In the genomic region with DNA sequence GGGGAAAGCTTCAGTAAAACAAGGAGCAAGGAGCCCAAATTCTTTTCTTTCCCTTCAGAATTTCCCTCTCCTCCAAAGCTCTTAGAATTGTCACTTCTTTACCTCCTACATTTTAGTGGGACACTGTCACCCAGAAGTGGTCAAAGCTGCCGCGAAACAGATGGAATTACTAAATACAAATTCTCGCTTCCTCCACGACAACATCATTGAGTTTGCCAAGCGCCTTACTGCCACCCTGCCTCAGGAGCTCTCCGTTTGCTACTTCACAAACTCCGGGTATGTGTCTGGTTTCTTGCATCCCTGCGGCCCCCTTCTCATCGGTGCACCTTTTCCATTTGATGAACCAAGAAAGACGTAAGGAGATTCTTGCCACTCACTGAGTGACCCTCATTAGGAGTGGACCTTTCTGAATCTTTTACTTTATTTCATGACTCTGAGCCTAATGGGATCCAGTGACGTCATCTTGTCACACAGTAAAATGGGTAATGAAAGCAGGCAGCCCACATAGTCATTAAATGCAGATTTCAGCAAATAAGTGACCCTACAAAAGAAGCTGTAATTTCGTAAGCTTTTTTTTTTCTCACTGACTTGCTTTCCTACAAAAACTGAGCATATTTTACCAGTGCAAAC, we compare ENCODE assay signal across 28 mouse cellular contexts. TPM values are rescaled to one million over a fixed set of nuclear protein-coding genes. Genes with fewer than 3 reads are reported as not detected.
DNase-seq lines count a peak whose midpoint lies in the region; ATAC-seq and TF ChIP-seq lines count a peak whose summit lies in the region.
"Had no signal": no experiment of that assay in that cellular context is flagged by ENCODE, and none has a peak within 500 bp of the region (broad histone marks: within the 10 kb centered on the region; RNA-seq: fewer than 3 reads in every experiment).

No protein-coding gene starts in this region.

- H3K4me3 ChIP-seq in forebrain, embryonic 14.5 days (ENCODE audit: low read depth, low read length), result no peak overlapping the region
- no peak overlapping the region for H3K4me3 ChIP-seq in forebrain, embryonic 10.5 days
- no peak overlapping the region for H3K4me3 ChIP-seq in forebrain, postnatal 0 days (ENCODE audit: low read depth, low read length)
- no peak overlapping the region for H3K4me3 ChIP-seq in cerebellum, adult 2 months (replicated peaks; ENCODE audit: insufficient read depth, low read depth, low read length)
- H3K4me3 ChIP-seq: layer of hippocampus, adult 2 months; limb, embryonic 15.5 days; liver, embryonic 15.5 days had no signal

- no peaks in the 10 kb centered on the region for H3K9me3 ChIP-seq in forebrain, embryonic 14.5 days (replicated peaks; ENCODE audit: control insufficient read depth, low read length)
- H3K9me3 ChIP-seq in forebrain, embryonic 10.5 days, result no peaks in the 10 kb centered on the region
- H3K9me3 ChIP-seq in forebrain, postnatal 0 days (ENCODE audit: low read length), result no peaks in the 10 kb centered on the region
- H3K9me3 ChIP-seq: limb, embryonic 15.5 days; liver, embryonic 15.5 days had no signal

- WGBS in forebrain, embryonic 14.5 days, result 62% methylated on average over 12 of the region's 12 CpGs
- 74% methylated on average over 12 of the region's 12 CpGs for WGBS in forebrain, embryonic 10.5 days
- WGBS in forebrain, postnatal 0 days, result 49% methylated on average over 12 of the region's 12 CpGs
- WGBS in cerebellum, adult 2 months, result 79% methylated on average over 12 of the region's 12 CpGs

- no peak overlapping the region for H3K9ac ChIP-seq in forebrain, embryonic 14.5 days (ENCODE audit: low read length)
- H3K9ac ChIP-seq in forebrain, postnatal 0 days, result no peak overlapping the region
- H3K9ac ChIP-seq: limb, embryonic 15.5 days; liver, embryonic 15.5 days had no signal

- no peaks in the 10 kb centered on the region for H3K4me1 ChIP-seq in forebrain, embryonic 14.5 days (ENCODE audit: control insufficient read depth, insufficient read depth, low read length)
- H3K4me1 ChIP-seq in forebrain, embryonic 10.5 days, result peaks cover 15% of the 10 kb centered on the region
- no peaks in the 10 kb centered on the region for H3K4me1 ChIP-seq in forebrain, postnatal 0 days (ENCODE audit: insufficient read depth)
- no peaks in the 10 kb centered on the region for H3K4me1 ChIP-seq in cerebellum, adult 2 months (ENCODE audit: control insufficient read depth, insufficient read depth, low read length)
- H3K4me1 ChIP-seq: liver, embryonic 15.5 days had no signal

- TF ChIP-seq CTCF in forebrain, postnatal 0 days (IDR thresholded peaks at IDR 0.05; ENCODE audit: low read depth), result no peak
- TF ChIP-seq CTCF in cerebellum, adult 2 months (IDR thresholded peaks at IDR 0.05; ENCODE audit: borderline replicate concordance, insufficient read depth, low read depth, low read length), result no peak

- no peak; the same call in 1 of the 2 replicates for ATAC-seq in forebrain, embryonic 14.5 days
- ATAC-seq in forebrain, postnatal 0 days, result no peak
- ATAC-seq: CD4-positive, CD25-positive, alpha-beta regulatory T cell, adult 4 months had no signal

- DNase-seq in forebrain, embryonic 14.5 days (ENCODE audit: low spot score), result peak; percentile 35
- DNase-seq in forebrain, embryonic 10.5 days (ENCODE audit: extremely low spot score, low spot score), result no peak
- DNase-seq in right cerebral cortex, adult 18-20 months, result peak; percentile 30
- DNase-seq in right cerebral cortex, postnatal 14 days, result no peak
- peak; percentile 4 for DNase-seq in forebrain, postnatal 0 days
- DNase-seq in retina, embryonic 14.5 days (ENCODE audit: low spot score), result peak; percentile 51
- DNase-seq in cerebellum, adult 2 months, result no peak
- DNase-seq in thymus, postnatal 0 days (ENCODE audit: low spot score), result no peak
- DNase-seq: cerebellum, postnatal 14 days; embryo, embryonic 11 days; gastrocnemius, postnatal 14 days; kidney, adult 18-20 months; kidney, postnatal 14 days; layer of hippocampus, postnatal 36 days; thymus, postnatal 14 days had no signal

- H3K27ac ChIP-seq in forebrain, embryonic 14.5 days (ENCODE audit: low read depth, low read length), result no peak overlapping the region
- no peak overlapping the region for H3K27ac ChIP-seq in forebrain, embryonic 10.5 days
- H3K27ac ChIP-seq in forebrain, postnatal 0 days (ENCODE audit: low read depth, low read length), result no peak overlapping the region
- no peak overlapping the region for H3K27ac ChIP-seq in cerebellum, adult 2 months (ENCODE audit: insufficient read depth, low read length)
- H3K27ac ChIP-seq: layer of hippocampus, adult 2 months; limb, embryonic 15.5 days; liver, embryonic 15.5 days; macrophage had no signal

- H3K36me3 ChIP-seq in forebrain, embryonic 14.5 days (ENCODE audit: control insufficient read depth, insufficient read depth, low read length), result no peaks in the 10 kb centered on the region
- H3K36me3 ChIP-seq in forebrain, embryonic 10.5 days (replicated peaks), result no peaks in the 10 kb centered on the region
- no peaks in the 10 kb centered on the region for H3K36me3 ChIP-seq in forebrain, postnatal 0 days (ENCODE audit: insufficient read depth)
- H3K36me3 ChIP-seq: limb, embryonic 15.5 days; liver, embryonic 15.5 days had no signal

- no peak for TF ChIP-seq POLR2A in cerebellum, adult 2 months (IDR thresholded peaks at IDR 0.05; ENCODE audit: borderline replicate concordance, insufficient read depth, low read length)

- H3K27me3 ChIP-seq in forebrain, embryonic 14.5 days (replicated peaks; ENCODE audit: control insufficient read depth, insufficient read depth, low read length), result no peaks in the 10 kb centered on the region
- peaks cover 16% of the 10 kb centered on the region; the same call in 1 of the 2 replicates for H3K27me3 ChIP-seq in forebrain, embryonic 10.5 days (ENCODE audit: poor library complexity, severe bottlenecking)
- H3K27me3 ChIP-seq in forebrain, postnatal 0 days (ENCODE audit: insufficient read depth, low read length), result no peaks in the 10 kb centered on the region
- no peaks in the 10 kb centered on the region for H3K27me3 ChIP-seq in cerebellum, adult 2 months (ENCODE audit: control insufficient read depth, insufficient read depth, low read length)
- H3K27me3 ChIP-seq: limb, embryonic 15.5 days; liver, embryonic 15.5 days had no signal

- H3K4me2 ChIP-seq in forebrain, embryonic 14.5 days (ENCODE audit: low read length), result no peak overlapping the region
- peak overlapping the region; percentile 15; the same call in 1 of the 2 replicates for H3K4me2 ChIP-seq in forebrain, postnatal 0 days (ENCODE audit: low read depth)
- H3K4me2 ChIP-seq: limb, embryonic 15.5 days; liver, embryonic 15.5 days; midbrain, embryonic 11.5 days had no signal

RNA-seq across cellular contexts. Expression of a gene that starts 3.4 kb away (rescaled TPM):
- not detected in 2 replicates for polyA plus RNA-seq in forebrain, embryonic 14.5 days (2014; fragmentation: Nextera tagmentation; extraction: Ambion mirVana)
- polyA plus RNA-seq in forebrain, embryonic 10.5 days (2016; fragmentation: Nextera tagmentation; extraction: Ambion mirVana), result not detected in 2 replicates
- not detected in 2 replicates for total RNA-seq in forebrain, postnatal 0 days (2014; rRNA removed)
- 0.03 and 0.05 TPM in 2 replicates for polyA plus RNA-seq in forebrain, postnatal 0 days (2015; fragmentation: Nextera tagmentation; extraction: Ambion mirVana)
- 35.0 and 37.9 TPM in 2 replicates for polyA plus RNA-seq in cerebellum, adult 2 months (2012; rRNA removed)
- 0.08 TPM in 1 of 2 replicates, not detected in the other for polyA plus RNA-seq in thymus, postnatal 0 days (2015; fragmentation: Nextera tagmentation; extraction: Ambion mirVana)
- total RNA-seq: gastrocnemius, postnatal 14 days; heart, adult 8-10 months; MEL; monocyte, adult 5-6 weeks had no signal
- polyA plus RNA-seq: CD4-positive, CD25-positive, alpha-beta regulatory T cell, adult 4 months; heart, embryonic 16.5 days; lung, embryonic 16.5 days; macrophage; midbrain, embryonic 11.5 days; neural tube, embryonic 11.5 days; stomach, embryonic 16.5 days had no signal

Comparison
In these comparisons a context has a peak if more than half of its experiments do, and no peak if none do; other contexts are left out.
1. DNase-seq: peak in forebrain, embryonic 14.5 days (single experiment), right cerebral cortex, adult 18-20 months (single experiment), forebrain, postnatal 0 days (single experiment) and retina, embryonic 14.5 days (single experiment); none in forebrain, embryonic 10.5 days (single experiment), right cerebral cortex, postnatal 14 days (single experiment), cerebellum, adult 2 months (0 of 2) and thymus, postnatal 0 days (single experiment).
2. RNA of a gene that starts 3.4 kb away (polyA plus RNA-seq): 35.0 to 37.9 TPM in cerebellum, adult 2 months; 0.03 to 0.05 TPM in forebrain, postnatal 0 days, not detected in forebrain, embryonic 14.5 days, not detected in forebrain, embryonic 10.5 days and 0.08 TPM in thymus, postnatal 0 days; every median in the first group is over 10 times any median in the second.